Mouse (Mus musculus) megakaryocyte, embryonic 14.5 days (primary cell): ENCODE results near the gene Cd101. TPM values are rescaled to one million over a fixed set of nuclear protein-coding genes. Genes with fewer than 3 reads are reported as not detected.

Experiments used
- H3K27me3 ChIP-seq: replicated peaks from 2 replicates; pipeline ENCODE3; 2012; ENCODE audit warnings: inconsistent platforms
- H3K36me3 ChIP-seq: replicated peaks from 2 replicates; pipeline ENCODE3; 2012; ENCODE audit warnings: low read length, inconsistent platforms, mixed read lengths
- H3K4me1 ChIP-seq: 2 replicates; pipeline ENCODE4 v1.6.1; 2012; ENCODE audit warnings: inconsistent platforms
- H3K4me3 ChIP-seq: replicated peaks from 2 replicates; pipeline ENCODE3; 2012; ENCODE audit warnings: moderate library complexity, mild to moderate bottlenecking, inconsistent platforms
- H3K9me3 ChIP-seq: 2 replicates; pipeline ENCODE4 v1.6.1; 2012; ENCODE audit warnings: inconsistent platforms
- FLI1 ChIP-seq: IDR thresholded peaks from 2 replicates; pipeline ENCODE4 v1.6.1; 2012; ENCODE audit warnings: low read length, inconsistent platforms, mixed read lengths
- GATA1 ChIP-seq: IDR thresholded peaks from 3 replicates; pipeline ENCODE4 v1.6.1; 2012; ENCODE audit warnings: mixed read lengths, low read length, inconsistent platforms, borderline replicate concordance
- polyA plus RNA-seq: library from polyadenylated mRNA; stranded (reverse); fragments of >175 nt; gene quantifications from 2 replicates; pipeline ENCODE4 v1.2.3, GENCODE M21; 2012; ENCODE audit warnings: low replicate concordance; ENCODE audit not compliant: insufficient read depth

Cd101 gene
- polyA plus RNA-seq, 1 experiment: 0.06 TPM

GRCm38 (mm10) chr3:101070230-101070795 lies 41.0 kb upstream of the Cd101 start:
- no peaks in the 10 kb centered on the region; the same call in 1 of the 2 replicates for H3K4me1 ChIP-seq
- no peaks in the 10 kb centered on the region for H3K36me3 ChIP-seq
- no peak overlapping the region for H3K4me3 ChIP-seq
- H3K9me3 ChIP-seq: no peaks in the 10 kb centered on the region
- H3K27me3 ChIP-seq: peaks cover 8% of the 10 kb centered on the region
- TF ChIP-seq FLI1 (no peak), GATA1 (no peak)

- Histone ChIP-seq H3K4me1 (no peaks in the 10 kb centered on the region; the same call in 1 of the 2 replicates), H3K9me3 (no peaks in the 10 kb centered on the region), H3K27me3 (peaks cover 15% of the 10 kb centered on the region), H3K36me3 (no peaks in the 10 kb centered on the region), H3K4me3 (no peak overlapping the region)
- TF ChIP-seq GATA1: no peak
- TF ChIP-seq FLI1: no peak
These were observed 39.3 kb upstream of the Cd101 start for GRCm38 (mm10) chr3:101068701-101069100.

GRCm38 (mm10) chr3:101066175-101066574 lies 36.8 kb upstream of the Cd101 start:
- Histone ChIP-seq H3K4me3 (no peak overlapping the region), H3K27me3 (peaks cover 18% of the 10 kb centered on the region), H3K9me3 (no peaks in the 10 kb centered on the region), H3K4me1 (no peaks in the 10 kb centered on the region), H3K36me3 (no peaks in the 10 kb centered on the region)
- TF ChIP-seq FLI1 (no peak), GATA1 (no peak)

- Histone ChIP-seq H3K36me3 (no peaks in the 10 kb centered on the region), H3K4me3 (no peak overlapping the region), H3K27me3 (peaks cover 22% of the 10 kb centered on the region), H3K9me3 (no peaks in the 10 kb centered on the region), H3K4me1 (no peaks in the 10 kb centered on the region)
- TF ChIP-seq GATA1 (no peak), FLI1 (no peak)
These were observed 32.7 kb upstream of the Cd101 start for GRCm38 (mm10) chr3:101061865-101062585.

GRCm38 (mm10) chr3:101059214-101059613 lies 29.9 kb upstream of the Cd101 start:
- Histone ChIP-seq H3K4me1 (no peaks in the 10 kb centered on the region), H3K9me3 (no peaks in the 10 kb centered on the region), H3K4me3 (no peak overlapping the region), H3K36me3 (no peaks in the 10 kb centered on the region), H3K27me3 (peaks cover 17% of the 10 kb centered on the region)
- TF ChIP-seq FLI1 (no peak), GATA1 (no peak)

GRCm38 (mm10) chr3:101058203-101058602 lies 28.8 kb upstream of the Cd101 start:
- Histone ChIP-seq H3K4me3 (no peak overlapping the region), H3K4me1 (no peaks in the 10 kb centered on the region), H3K9me3 (no peaks in the 10 kb centered on the region), H3K36me3 (no peaks in the 10 kb centered on the region), H3K27me3 (peaks cover 10% of the 10 kb centered on the region)
- no peak for TF ChIP-seq FLI1
- TF ChIP-seq GATA1: no peak

GRCm38 (mm10) chr3:101055216-101055615 lies 25.9 kb upstream of the Cd101 start:
- no peaks in the 10 kb centered on the region for H3K9me3 ChIP-seq
- no peak for TF ChIP-seq FLI1
- TF ChIP-seq GATA1: no peak
- H3K36me3 ChIP-seq: no peaks in the 10 kb centered on the region
- peaks cover 10% of the 10 kb centered on the region for H3K27me3 ChIP-seq
- no peak overlapping the region for H3K4me3 ChIP-seq
- H3K4me1 ChIP-seq: no peaks in the 10 kb centered on the region

DNA sequence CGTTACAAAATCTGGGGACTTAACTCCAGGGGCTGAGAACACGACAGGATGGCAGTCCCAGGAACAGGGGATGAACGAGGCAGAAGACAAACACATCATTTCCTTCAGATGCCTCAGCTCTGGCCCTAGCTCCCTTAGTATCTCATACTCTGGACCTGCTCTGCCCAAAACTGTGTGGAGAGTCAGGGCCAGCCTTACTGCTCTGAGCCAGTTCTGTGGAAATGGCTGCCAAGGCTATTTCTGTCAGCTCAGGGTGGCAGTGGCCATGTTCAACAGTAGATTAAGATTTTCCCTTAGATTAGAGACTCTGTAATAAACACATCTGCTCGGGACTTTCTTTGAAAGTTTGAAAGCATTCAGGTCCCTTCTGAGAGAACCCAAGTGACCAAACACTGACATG lies 22.2 kb upstream of the Cd101 start:
- TF ChIP-seq GATA1 (no peak), FLI1 (no peak)
- Histone ChIP-seq H3K9me3 (no peaks in the 10 kb centered on the region), H3K27me3 (peaks cover 7% of the 10 kb centered on the region), H3K4me3 (no peak overlapping the region), H3K4me1 (no peaks in the 10 kb centered on the region), H3K36me3 (no peaks in the 10 kb centered on the region)

- H3K4me3 ChIP-seq: no peak overlapping the region
- peaks cover 11% of the 10 kb centered on the region for H3K27me3 ChIP-seq
- no peaks in the 10 kb centered on the region for H3K9me3 ChIP-seq
- no peaks in the 10 kb centered on the region for H3K4me1 ChIP-seq
- TF ChIP-seq GATA1: no peak
- TF ChIP-seq FLI1: no peak
- H3K36me3 ChIP-seq: no peaks in the 10 kb centered on the region
These were observed 20.6 kb upstream of the Cd101 start for GRCm38 (mm10) chr3:101049997-101050396.

GRCm38 (mm10) chr3:101048781-101049180 lies 19.4 kb upstream of the Cd101 start:
- no peak for TF ChIP-seq FLI1
- TF ChIP-seq GATA1: no peak
- H3K4me3 ChIP-seq: no peak overlapping the region
- H3K4me1 ChIP-seq: no peaks in the 10 kb centered on the region
- H3K9me3 ChIP-seq: no peaks in the 10 kb centered on the region
- H3K36me3 ChIP-seq: no peaks in the 10 kb centered on the region
- H3K27me3 ChIP-seq: peaks cover 11% of the 10 kb centered on the region
